8 mouse cellular contexts compared by ENCODE assay signal in the genomic region with DNA sequence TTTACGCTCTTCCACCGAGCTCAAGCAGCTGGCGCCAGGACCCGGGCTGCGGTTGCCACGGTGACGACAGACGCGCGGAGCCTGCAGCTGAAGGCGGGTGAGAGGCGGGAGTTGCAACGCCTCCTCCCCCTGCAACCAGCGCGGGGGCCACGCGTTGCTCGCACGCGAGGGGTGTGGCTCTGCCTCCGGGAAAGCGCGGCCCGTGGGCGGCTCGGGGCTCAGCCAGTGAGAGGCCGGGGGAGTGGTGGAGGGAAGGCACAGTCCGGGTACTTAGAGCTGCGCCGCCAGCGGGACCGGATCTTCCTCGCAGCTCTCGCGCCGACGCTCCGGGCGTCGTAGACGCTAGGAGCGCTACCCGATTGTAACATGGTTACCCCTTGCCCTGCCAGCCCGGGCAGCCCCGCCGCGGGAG. TPM values are rescaled to one million over a fixed set of nuclear protein-coding genes. Genes with fewer than 3 reads are reported as not detected.
DNase-seq lines count a peak whose midpoint lies in the region; ATAC-seq lines count a peak whose summit lies in the region.

Gene Ccno, plus strand, starts transcription at position 271 of the 412 bp plus-strand sequence.

- peak within 1 kb of the TSS; percentile 49 for H3K9ac ChIP-seq in intestine, embryonic 15.5 days

- H3K9me3 ChIP-seq in intestine, embryonic 15.5 days: no peaks in the 10 kb centered on the region

- ATAC-seq in intestine, embryonic 15.5 days: peak; percentile 98

- intact Hi-C loops in gastrocnemius, postnatal 36 days (cut with DNase I): loop anchor here (2.0 kb wide), 1 partner anchor 59 kb away; no protein-coding TSS in a partner anchor
- intact Hi-C loops in left cerebral cortex, postnatal 14 days (cut with DNase I): loop anchor here (5.0 kb wide), 1 partner anchor 45 kb away; no protein-coding TSS in a partner anchor

- no peak within 1 kb of the TSS for H3K27ac ChIP-seq in intestine, embryonic 15.5 days

- peak; percentile 99 for DNase-seq in adrenal gland, adult 2 months
- DNase-seq in embryo, embryonic 11.5 days (ENCODE audit: low read depth, low spot score): peak; percentile 84
- DNase-seq in gastrocnemius, postnatal 36 days: peak; percentile 82 to 90
- peak; percentile 94 to 96 for DNase-seq in left cerebral cortex, postnatal 14 days (ENCODE audit: low spot score in 2 of 2)
- peak; percentile 94 for DNase-seq in mesoderm, embryonic 11.5 days (ENCODE audit: low read depth, low spot score)
- DNase-seq in right cerebral cortex, postnatal 36 days (ENCODE audit: low spot score in 2 of 2): peak; percentile 92 to 94
- DNase-seq in urinary bladder, postnatal 4 days (ENCODE audit: low spot score in 2 of 2): peak; percentile 94 to 95

- H3K4me3 ChIP-seq in intestine, embryonic 15.5 days (replicated peaks): peak within 1 kb of the TSS; percentile 49

- H3K4me1 ChIP-seq in intestine, embryonic 15.5 days (replicated peaks): peaks cover 26% of the 10 kb centered on the region

- H3K27me3 ChIP-seq in intestine, embryonic 15.5 days (replicated peaks): peaks cover 69% of the 10 kb centered on the region

- peak within 1 kb of the TSS; percentile 93 for H3K4me2 ChIP-seq in intestine, embryonic 15.5 days (replicated peaks)

- WGBS in intestine, embryonic 15.5 days: under 1% methylated on average over 47 of the region's 47 CpGs

- no peaks in the 10 kb centered on the region for H3K36me3 ChIP-seq in intestine, embryonic 15.5 days

RNA-seq across cellular contexts. Expression of gene Ccno, which starts in this region (rescaled TPM):
- total RNA-seq in adrenal gland, adult 2 months (2021): under 1 TPM; 0.55 TPM
- 1.7 and 2.5 TPM in 2 replicates for polyA plus RNA-seq in adrenal gland, adult 2 months (2012; rRNA removed)
- not detected for total RNA-seq in gastrocnemius, postnatal 36 days (2021)
- 0.27 and 0.34 TPM in 2 replicates for polyA plus RNA-seq in intestine, embryonic 15.5 days (2015; fragmentation: Nextera tagmentation; extraction: Ambion mirVana)
- total RNA-seq in left cerebral cortex, postnatal 14 days (2021): 1 to 10 TPM; 1.1 to 2.1 TPM

Comparison
In these comparisons a context has a peak if more than half of its experiments do, and no peak if none do; other contexts are left out.
1. Peak in DNase-seq in gastrocnemius, postnatal 36 days; RNA of the gene not detected or under 1 TPM.
2. Peak in ATAC-seq, H3K4me3 ChIP-seq, H3K9ac ChIP-seq and H3K4me2 ChIP-seq in intestine, embryonic 15.5 days; RNA of the gene not detected or under 1 TPM.